Mouse (Mus musculus) kidney, adult 2 months (tissue): ENCODE measurements at regions not wholly inside any gene's neighbourhood (a gene's known extent, or its start where the extent isn't known, plus 50 kb on each side); places are given as distances from the start of the nearest gene placed in this dataset.

ENCODE experiments used
- CTCF ChIP-seq: fragments of 200-500 bp; conservative IDR thresholded peaks from 2 replicates; pipeline ENCODE4 v1.5.1; 2011; ENCODE audit warnings: low read depth, mild to moderate bottlenecking, control low read depth, low read length, moderate library complexity, mixed read lengths; ENCODE audit not compliant: insufficient read depth, insufficient read length
- POLR2A ChIP-seq: fragments of 200-500 bp; IDR thresholded peaks from one replicate; pipeline ENCODE4 v1.6.1; 2011; ENCODE audit warnings: low read depth, low read length, control low read depth

DNA sequence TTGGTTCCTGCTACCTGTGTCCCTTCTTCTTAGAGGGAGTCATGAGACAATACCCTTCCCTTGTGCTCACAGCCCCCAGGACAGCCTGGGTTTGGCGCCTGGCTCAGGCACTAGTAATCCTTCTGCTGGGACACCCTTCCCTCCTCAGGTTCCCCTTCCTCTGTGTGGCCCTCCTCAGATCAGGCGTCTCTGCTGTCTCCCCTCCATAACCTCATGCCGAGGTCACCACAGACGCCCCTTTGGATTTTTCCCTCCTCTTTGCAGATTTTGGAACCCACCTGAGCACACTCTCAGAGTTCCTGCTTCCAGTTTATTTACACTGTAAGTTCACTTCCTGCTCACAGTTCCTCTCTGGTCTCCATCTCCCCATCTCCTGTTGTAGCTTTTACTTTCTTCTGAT is 117.7 kb downstream of the 2410131K14Rik start:
- TF ChIP-seq POLR2A (no peak), CTCF (no peak)
